Mouse (Mus musculus) stomach, embryonic 15.5 days (tissue): ENCODE results near the gene Ppp2r2c. TPM values are rescaled to one million over a fixed set of nuclear protein-coding genes. Genes with fewer than 3 reads are reported as not detected.

Source experiments
- ATAC-seq: fragments of 200-750 bp; cut with Nextera tagmentation; 2 replicates; pipeline ENCODE4 v1.8.0; 2017; ENCODE audit warnings: low read depth, moderate number of reproducible peaks, moderate TSS enrichment; ENCODE audit not compliant: insufficient read depth, low FRiP score
- H3K27ac ChIP-seq: fragments of 300-500 bp; sonication (generic); 2 replicates; pipeline ENCODE4 v1.5.1; 2015; ENCODE audit warnings: mild to moderate bottlenecking, inconsistent platforms
- H3K27me3 ChIP-seq: fragments of 300-500 bp; sonication (generic); replicated peaks from 2 replicates; pipeline ENCODE4 v1.6.1; 2015; ENCODE audit warnings: inconsistent platforms
- H3K36me3 ChIP-seq: fragments of 300-500 bp; sonication (generic); 2 replicates; pipeline ENCODE4 v1.6.1; 2015; ENCODE audit warnings: inconsistent platforms
- H3K4me1 ChIP-seq: fragments of 300-500 bp; sonication (generic); 2 replicates; pipeline ENCODE4 v1.6.1; 2015; ENCODE audit warnings: inconsistent platforms
- H3K4me2 ChIP-seq: fragments of 300-500 bp; sonication (generic); 2 replicates; pipeline ENCODE4 v1.6.1; 2015; ENCODE audit warnings: mild to moderate bottlenecking, inconsistent platforms
- H3K4me3 ChIP-seq: fragments of 300-500 bp; sonication (generic); replicated peaks from 2 replicates; pipeline ENCODE4 v1.5.1; 2015; ENCODE audit warnings: inconsistent platforms
- H3K9ac ChIP-seq: fragments of 300-500 bp; sonication (generic); 2 replicates; pipeline ENCODE4 v1.6.1; 2015; ENCODE audit warnings: inconsistent platforms
- H3K9me3 ChIP-seq: fragments of 300-500 bp; sonication (generic); 2 replicates; pipeline ENCODE4 v1.6.1; 2016; ENCODE audit warnings: inconsistent platforms
- WGBS: fragments of 180-500 bp; shearing (Covaris S2); methylation state at CpG from one replicate; pipeline ENCODE4 v1.1.7; 2015; 5-methylcytosine and 5-hydroxymethylcytosine counted together
- polyA plus RNA-seq: library from polyadenylated mRNA; unstranded; fragments of >200 nt; fragmentation: Nextera tagmentation; extraction: Ambion mirVana; gene quantifications from 2 replicates; pipeline ENCODE4 v1.2.1, GENCODE M21; 2015

Gene Ppp2r2c
- polyA plus RNA-seq, 1 experiment from 2014 or later, result 1.1 TPM

DNA sequence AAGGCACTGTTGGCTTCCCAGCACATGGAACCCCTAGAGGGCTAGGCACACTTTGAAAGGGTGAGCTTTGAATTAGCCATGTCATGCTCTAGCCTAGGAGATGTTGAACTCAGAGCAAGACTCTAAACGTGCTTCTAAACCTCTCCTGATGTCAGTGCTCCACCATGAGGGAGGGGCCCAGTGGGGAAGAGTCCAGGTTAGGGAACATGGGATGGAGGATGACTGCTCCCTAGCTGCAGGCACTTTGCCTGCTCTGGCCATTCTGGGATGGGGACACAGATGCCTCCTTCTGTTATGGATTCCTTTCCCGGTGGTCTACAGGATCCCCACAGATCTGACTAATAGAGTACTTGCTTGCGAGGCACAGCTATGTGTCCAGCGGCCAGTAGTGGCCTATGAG lies 48.9 kb downstream of the Ppp2r2c start:
- H3K4me1 ChIP-seq, result no peaks in the 10 kb centered on the region
- H3K4me3 ChIP-seq, result no peak overlapping the region
- ATAC-seq, result no peak
- H3K4me2 ChIP-seq, result no peak overlapping the region
- H3K9ac ChIP-seq, result no peak overlapping the region
- H3K27me3 ChIP-seq, result no peaks in the 10 kb centered on the region
- H3K9me3 ChIP-seq, result no peaks in the 10 kb centered on the region
- WGBS, result 71% methylated on average over 4 of the region's 4 CpGs
- no peak overlapping the region for H3K27ac ChIP-seq
- H3K36me3 ChIP-seq, result no peaks in the 10 kb centered on the region

DNA sequence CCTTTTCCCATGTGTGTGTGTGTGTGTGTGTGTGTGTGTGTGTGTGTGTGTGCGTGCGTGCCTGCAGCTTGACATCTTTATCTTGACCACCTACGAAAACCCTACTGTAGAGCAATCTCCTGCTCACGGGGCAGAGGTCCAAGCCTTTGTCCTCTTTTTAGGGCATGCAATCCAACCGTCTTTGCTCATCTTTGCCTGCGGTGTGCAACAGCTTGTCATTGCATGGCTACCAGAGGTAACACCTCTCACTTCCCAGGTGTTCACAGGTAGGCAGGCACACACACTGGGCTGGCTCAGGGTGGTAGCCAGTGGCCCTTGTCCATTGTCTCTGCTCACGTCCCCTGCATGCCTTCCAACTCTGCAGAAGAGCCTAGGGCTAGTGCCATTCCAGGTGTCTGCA lies 49.7 kb downstream of the Ppp2r2c start:
- Histone ChIP-seq H3K4me2 (no peak overlapping the region), H3K4me1 (no peaks in the 10 kb centered on the region), H3K27ac (no peak overlapping the region), H3K27me3 (no peaks in the 10 kb centered on the region), H3K9me3 (no peaks in the 10 kb centered on the region), H3K9ac (no peak overlapping the region), H3K36me3 (no peaks in the 10 kb centered on the region), H3K4me3 (no peak overlapping the region)
- 80% methylated on average over 7 of the region's 7 CpGs for WGBS
- ATAC-seq, result no peak

DNA sequence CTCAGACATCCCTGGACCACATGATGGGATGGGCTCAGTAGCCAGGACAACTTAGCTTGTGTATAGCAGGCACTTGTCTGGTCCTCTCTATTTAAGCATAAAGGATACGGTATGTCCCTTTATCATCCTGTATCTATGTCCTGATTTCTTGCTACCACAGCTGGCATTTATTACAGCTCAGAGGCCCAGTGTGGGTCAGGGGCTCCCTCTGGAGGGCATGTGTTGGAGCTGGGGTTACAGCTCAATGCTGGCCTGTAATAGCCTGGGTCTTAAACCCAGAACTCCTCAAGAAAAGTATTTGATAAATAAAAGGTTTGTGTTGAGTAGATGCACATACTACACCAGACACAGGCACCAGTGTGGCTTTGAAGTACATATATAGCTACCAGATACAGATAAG lies 51.8 kb downstream of the Ppp2r2c start:
- Histone ChIP-seq H3K4me1 (no peaks in the 10 kb centered on the region), H3K9me3 (no peaks in the 10 kb centered on the region), H3K4me2 (no peak overlapping the region), H3K27me3 (no peaks in the 10 kb centered on the region), H3K9ac (no peak overlapping the region), H3K36me3 (no peaks in the 10 kb centered on the region), H3K27ac (no peak overlapping the region), H3K4me3 (no peak overlapping the region)
- WGBS, result 50% methylated on average over 1 of the region's 1 CpGs
- no peak for ATAC-seq

DNA sequence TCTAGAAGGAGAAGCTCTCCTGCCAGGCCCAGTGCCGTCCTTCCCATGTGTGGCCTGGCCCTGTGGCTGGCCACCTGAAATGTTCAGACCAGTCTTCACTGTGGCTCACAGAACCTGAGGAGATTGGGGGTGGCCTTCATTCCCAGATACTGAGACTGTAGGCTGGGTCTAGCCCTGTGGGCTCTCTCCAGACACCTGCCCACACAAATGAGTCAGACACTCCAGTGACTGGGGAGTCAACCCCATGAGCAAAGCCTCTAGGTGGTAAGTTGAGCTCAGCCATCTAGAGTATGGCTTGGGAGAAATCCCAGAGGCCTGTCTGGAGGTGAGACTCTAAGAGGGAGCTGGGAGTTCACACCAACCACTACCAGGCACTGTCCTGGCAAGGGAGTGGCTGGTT lies 53.6 kb downstream of the Ppp2r2c start:
- H3K4me2 ChIP-seq, result no peak overlapping the region
- no peaks in the 10 kb centered on the region for H3K9me3 ChIP-seq
- H3K27ac ChIP-seq, result no peak overlapping the region
- no peaks in the 10 kb centered on the region for H3K27me3 ChIP-seq
- 83% methylated on average over 1 of the region's 1 CpGs for WGBS
- H3K36me3 ChIP-seq, result no peaks in the 10 kb centered on the region
- no peaks in the 10 kb centered on the region for H3K4me1 ChIP-seq
- H3K4me3 ChIP-seq, result no peak overlapping the region
- H3K9ac ChIP-seq, result no peak overlapping the region
- no peak for ATAC-seq

DNA sequence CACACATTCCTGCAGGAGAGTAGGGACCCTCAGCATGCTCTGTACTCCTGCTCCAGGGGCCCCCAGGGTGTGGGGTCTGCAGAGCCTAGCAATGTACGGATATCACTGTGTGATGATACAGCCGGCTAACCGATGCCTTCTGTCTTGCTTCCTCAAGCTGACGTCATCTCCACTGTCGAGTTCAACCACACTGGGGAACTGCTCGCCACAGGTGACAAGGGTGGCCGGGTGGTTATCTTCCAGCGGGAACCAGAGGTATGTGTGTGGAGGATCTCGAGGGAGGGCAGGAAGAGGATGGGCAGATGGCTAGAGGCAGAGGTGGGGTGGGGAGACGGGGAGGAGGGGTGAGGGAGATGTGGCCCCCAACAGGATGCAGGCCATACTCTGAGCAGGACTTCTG lies 54.5 kb downstream of the Ppp2r2c start:
- Histone ChIP-seq H3K9ac (no peak overlapping the region), H3K4me3 (no peak overlapping the region), H3K4me2 (no peak overlapping the region), H3K4me1 (no peaks in the 10 kb centered on the region), H3K27ac (no peak overlapping the region), H3K36me3 (no peaks in the 10 kb centered on the region), H3K9me3 (no peaks in the 10 kb centered on the region), H3K27me3 (no peaks in the 10 kb centered on the region)
- ATAC-seq, result no peak
- 65% methylated on average over 10 of the region's 10 CpGs for WGBS

DNA sequence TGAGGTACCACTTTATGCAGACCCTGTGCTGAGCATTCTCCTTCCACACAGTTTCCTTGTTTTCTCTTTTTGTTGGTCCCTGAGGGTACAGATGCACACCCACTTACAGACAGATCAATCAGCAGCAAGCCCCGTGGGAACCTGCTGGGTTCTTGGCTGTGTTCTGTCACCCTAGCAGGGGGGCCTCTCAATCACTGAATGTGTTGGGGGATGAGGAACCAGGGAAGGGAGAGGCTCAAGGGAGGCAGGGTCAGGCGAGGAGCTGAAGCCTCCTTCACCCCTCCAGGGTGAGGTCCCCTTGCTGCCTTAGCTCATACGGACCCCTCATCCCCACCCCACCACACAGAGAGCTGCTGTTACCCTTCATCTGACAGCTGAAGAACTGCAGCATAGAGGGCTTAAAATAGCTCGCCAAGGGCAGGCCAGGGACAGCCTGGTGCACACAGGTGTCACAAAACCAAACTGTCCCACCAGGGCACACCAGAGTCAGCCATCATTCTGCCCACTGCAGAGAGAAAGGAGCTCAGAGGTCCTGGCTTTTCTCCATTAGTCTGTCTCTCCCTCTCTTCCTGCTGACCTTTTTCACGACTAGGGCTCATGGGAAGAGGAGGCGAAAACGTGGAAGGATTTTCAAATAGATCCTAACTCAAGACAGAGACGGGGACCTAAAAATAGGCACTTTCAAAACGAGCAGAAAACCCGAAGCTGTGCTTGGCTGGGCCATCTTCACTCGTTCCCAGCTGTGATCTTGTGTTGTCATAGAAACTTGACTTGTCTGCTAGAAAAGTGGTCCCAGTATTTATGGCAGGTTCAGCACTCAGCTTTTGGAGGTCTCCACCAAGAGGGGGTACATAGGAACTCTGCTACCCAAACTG lies 55.8 kb downstream of the Ppp2r2c start:
- Histone ChIP-seq H3K4me3 (no peak overlapping the region), H3K4me2 (no peak overlapping the region), H3K36me3 (no peaks in the 10 kb centered on the region), H3K9ac (no peak overlapping the region), H3K27ac (no peak overlapping the region), H3K4me1 (no peaks in the 10 kb centered on the region), H3K9me3 (no peaks in the 10 kb centered on the region), H3K27me3 (no peaks in the 10 kb centered on the region)
- WGBS, result 35% methylated on average over 11 of the region's 11 CpGs
- no peak for ATAC-seq

DNA sequence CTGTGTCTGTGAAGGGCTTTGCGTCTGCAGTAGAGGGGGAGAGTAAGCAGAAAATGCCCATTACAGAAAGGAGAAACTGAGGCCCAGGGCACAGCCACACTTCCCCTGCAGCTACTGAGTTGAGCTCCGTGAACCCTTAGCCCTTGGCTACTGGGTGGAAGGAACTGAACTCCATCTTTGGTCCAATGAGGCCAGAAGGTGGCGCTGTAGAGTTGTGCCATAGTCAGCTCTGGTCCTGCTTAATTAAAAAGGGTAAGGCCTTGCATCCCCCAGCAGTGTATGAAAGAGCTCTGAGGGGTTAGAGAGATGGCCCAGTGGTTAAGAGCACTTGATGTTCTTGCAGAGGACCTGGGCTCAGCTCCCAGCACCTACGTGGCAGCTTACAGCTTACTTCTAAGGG lies 60.4 kb downstream of the Ppp2r2c start:
- Histone ChIP-seq H3K4me1 (no peaks in the 10 kb centered on the region), H3K9me3 (no peaks in the 10 kb centered on the region), H3K4me3 (no peak overlapping the region), H3K27ac (no peak overlapping the region), H3K27me3 (no peaks in the 10 kb centered on the region), H3K4me2 (no peak overlapping the region), H3K36me3 (no peaks in the 10 kb centered on the region), H3K9ac (no peak overlapping the region)
- ATAC-seq, result no peak
- 46% methylated on average over 4 of the region's 4 CpGs for WGBS

DNA sequence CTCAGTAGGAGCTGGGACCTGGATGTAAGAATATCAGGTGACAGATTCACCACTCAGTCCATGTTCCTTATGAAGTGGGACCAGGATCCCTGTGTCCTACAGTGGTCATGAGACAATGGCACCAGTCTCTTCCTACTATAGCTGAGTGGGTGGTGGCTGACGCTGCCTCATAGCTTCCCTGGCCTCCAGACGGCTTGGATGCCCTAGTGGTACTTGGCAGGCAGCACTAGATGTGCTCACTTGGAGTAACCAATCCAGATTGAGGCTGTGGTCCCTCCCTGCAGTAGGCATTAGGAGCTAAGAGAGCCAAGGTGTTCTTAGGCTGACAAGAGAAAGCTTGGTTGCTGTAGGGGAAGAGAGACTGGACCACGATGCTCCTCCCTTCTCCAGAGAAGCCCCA lies 61.1 kb downstream of the Ppp2r2c start:
- no peaks in the 10 kb centered on the region for H3K36me3 ChIP-seq

DNA sequence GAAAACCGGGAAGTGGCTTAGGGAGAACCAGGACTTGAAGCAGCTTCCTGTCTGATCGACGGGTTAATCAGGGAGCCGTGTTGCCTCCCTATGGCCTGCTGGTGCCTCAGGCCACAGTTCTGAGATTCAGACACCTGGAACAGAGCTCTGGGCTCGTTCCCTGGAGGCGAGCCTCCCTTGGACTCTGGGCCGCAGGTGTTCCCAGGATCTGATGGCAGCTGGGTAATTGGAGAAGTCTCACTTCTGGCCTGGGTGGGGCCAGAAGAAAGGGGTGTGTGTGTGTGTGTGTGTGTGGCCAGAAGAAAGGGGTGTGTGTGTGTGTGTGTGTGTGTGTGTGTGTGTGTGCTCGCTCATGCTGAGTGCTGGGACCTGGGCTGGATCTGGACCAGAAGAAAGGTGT lies 65.1 kb downstream of the Ppp2r2c start:
- Histone ChIP-seq H3K4me1 (no peaks in the 10 kb centered on the region), H3K4me2 (no peak overlapping the region), H3K36me3 (no peaks in the 10 kb centered on the region), H3K9ac (no peak overlapping the region), H3K27ac (no peak overlapping the region), H3K9me3 (no peaks in the 10 kb centered on the region), H3K4me3 (no peak overlapping the region), H3K27me3 (no peaks in the 10 kb centered on the region)
- peak; percentile 55 for ATAC-seq
- WGBS, result 51% methylated on average over 8 of the region's 8 CpGs

More for the DNA sequence above, 61.1 kb downstream of the Ppp2r2c start:
- H3K9me3 ChIP-seq, result no peaks in the 10 kb centered on the region
- 58% methylated on average over 3 of the region's 3 CpGs for WGBS
- no peak for ATAC-seq
- no peaks in the 10 kb centered on the region for H3K27me3 ChIP-seq
- H3K4me1 ChIP-seq, result no peaks in the 10 kb centered on the region
- no peak overlapping the region for H3K4me2 ChIP-seq
- no peak overlapping the region for H3K27ac ChIP-seq
- no peak overlapping the region for H3K9ac ChIP-seq
- H3K4me3 ChIP-seq, result no peak overlapping the region

DNA sequence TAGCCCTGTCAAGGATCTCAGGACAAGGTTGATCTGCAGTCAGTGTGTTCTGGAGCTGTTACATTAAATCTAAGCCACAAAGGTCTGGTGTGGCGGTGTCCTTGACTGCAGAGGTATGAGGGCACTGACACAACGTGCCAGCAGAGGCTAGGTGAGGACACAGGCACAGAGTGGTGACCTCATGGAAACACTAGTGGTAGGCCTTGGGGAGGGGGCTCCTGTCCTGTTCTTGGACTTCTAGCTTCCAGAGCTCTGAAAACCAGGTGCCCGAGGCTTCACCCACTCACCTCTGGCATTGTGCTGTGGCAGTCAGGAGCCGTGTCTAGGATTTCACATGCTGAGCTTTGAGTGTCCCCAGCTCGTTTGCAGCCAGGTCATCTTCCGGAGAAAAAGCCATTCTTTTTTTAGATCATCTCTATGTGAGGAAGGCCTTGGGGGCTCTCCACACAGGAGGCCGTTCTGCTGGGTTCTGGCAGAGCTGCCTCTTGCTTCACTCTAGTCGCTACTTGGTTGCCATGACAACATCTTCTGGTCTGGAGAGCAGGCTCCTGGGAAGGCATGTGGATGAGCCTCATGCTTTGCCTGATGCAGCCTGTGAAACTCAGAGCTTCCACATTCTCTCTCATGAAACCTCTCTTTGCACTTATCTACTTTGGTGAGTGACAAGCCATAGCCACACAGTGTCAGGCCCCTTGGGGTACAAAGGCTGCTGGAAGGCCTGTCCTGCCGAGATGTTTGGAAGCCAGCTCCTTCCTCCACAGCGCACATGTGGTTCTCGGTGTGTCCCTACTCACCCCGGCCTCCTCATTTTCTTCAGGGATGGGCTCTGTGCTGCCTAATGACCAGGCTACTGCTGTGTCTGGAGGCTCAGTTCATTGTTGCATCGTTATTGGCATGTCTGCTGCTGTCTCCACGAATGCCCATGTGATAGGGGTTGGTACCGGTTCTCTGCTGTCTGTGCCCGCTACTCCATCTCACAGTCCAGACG lies 67.5 kb downstream of the Ppp2r2c start:
- Histone ChIP-seq H3K4me2 (no peak overlapping the region), H3K4me1 (no peaks in the 10 kb centered on the region), H3K9me3 (no peaks in the 10 kb centered on the region), H3K27me3 (no peaks in the 10 kb centered on the region), H3K36me3 (no peaks in the 10 kb centered on the region), H3K27ac (no peak overlapping the region), H3K9ac (no peak overlapping the region), H3K4me3 (no peak overlapping the region)
- ATAC-seq, result no peak
- 64% methylated on average over 17 of the region's 17 CpGs for WGBS

DNA sequence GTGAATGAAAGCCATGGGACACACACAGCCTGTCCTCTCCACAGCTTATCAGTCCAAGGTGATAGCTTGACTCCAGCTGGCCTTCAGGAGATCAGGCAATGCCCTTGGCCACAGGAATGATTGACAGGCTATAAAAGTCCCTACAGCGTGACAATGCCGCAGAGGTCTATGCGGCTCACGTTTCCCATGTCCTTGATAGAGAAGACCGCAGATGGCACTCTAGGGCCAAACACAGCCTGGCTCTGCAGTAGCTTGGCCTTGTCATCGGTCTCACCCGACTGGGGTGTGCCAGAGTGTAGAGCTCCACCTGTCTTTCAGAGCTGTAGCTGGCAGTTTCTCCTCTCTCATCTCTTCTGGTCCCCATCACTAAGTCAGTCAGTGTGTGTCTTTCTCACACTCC lies 68.2 kb downstream of the Ppp2r2c start:
- no peak overlapping the region for H3K4me2 ChIP-seq

DNA sequence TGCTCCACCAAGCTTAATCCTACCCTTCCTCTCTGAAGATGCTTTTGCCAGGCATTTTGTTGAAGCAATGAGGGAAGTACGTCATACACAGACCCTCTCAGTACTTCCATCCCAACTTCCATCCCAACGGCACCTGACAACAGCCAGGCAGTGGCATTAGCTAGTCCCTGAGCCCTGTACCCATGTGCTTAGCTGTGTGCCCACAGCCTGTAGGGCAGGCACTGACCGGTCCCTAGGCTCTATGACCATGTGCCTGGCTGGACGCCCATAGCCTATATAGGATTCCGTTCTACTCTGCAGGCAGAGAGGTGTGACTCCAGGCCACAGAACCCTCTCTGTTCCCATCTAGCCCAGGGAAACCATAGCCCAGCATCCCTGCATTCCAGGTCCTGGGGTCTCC lies 69.7 kb downstream of the Ppp2r2c start:
- Histone ChIP-seq H3K4me3 (no peak overlapping the region), H3K9me3 (no peaks in the 10 kb centered on the region), H3K36me3 (no peaks in the 10 kb centered on the region), H3K27ac (no peak overlapping the region), H3K4me2 (no peak overlapping the region), H3K4me1 (no peaks in the 10 kb centered on the region), H3K9ac (no peak overlapping the region), H3K27me3 (no peaks in the 10 kb centered on the region)
- ATAC-seq, result no peak
- WGBS, result 94% methylated on average over 5 of the region's 5 CpGs

More for the DNA sequence above, 68.2 kb downstream of the Ppp2r2c start:
- Histone ChIP-seq H3K4me3 (no peak overlapping the region), H3K27ac (no peak overlapping the region), H3K9ac (no peak overlapping the region), H3K9me3 (no peaks in the 10 kb centered on the region), H3K27me3 (no peaks in the 10 kb centered on the region), H3K36me3 (no peaks in the 10 kb centered on the region), H3K4me1 (no peaks in the 10 kb centered on the region)
- no peak for ATAC-seq
- 76% methylated on average over 7 of the region's 7 CpGs for WGBS
